In the genomic region with DNA sequence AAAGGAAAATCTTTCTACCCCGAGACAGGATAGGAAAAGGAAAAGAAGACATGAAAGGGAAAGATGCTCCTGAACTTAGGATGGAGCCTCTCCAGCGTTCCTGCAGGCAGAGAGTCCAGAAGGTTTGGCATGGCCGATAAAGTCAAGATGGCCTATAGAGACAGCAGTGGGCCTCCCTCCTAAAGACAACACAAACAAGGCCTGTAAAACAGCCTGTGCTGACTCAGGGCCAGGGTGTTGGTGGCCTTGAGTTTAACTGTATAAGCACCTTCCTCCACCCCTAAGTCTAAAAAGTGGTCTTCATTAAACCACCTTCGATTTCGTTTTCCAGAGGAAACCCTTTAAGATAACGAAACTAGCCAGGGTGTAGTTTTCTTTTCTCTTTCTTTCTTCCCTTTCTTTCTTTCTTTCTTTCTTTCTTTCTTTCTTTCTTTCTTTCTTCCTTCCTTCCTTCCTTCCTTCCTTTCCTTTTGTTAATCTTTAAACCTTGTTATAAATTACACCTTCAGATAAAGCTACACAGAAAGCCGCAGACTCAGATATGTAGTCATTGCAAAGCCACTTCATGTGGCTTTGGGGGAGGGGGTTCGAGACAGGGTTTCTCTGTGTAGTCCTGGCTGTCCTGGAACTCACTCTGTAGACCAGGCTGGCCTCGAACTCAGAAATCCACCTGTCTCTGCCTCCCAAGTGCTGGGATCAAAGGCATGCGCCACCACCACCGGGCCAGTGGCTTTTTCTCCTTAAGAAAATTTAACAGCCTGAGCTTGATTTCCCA, we compare ENCODE assay signal across 22 mouse cellular contexts. TPM values are rescaled to one million over a fixed set of nuclear protein-coding genes. Genes with fewer than 3 reads are reported as not detected.
A peak's percentile ranks its signal among the peaks of the same experiment; 100 is the strongest.
DNase-seq lines count a peak whose midpoint lies in the region; ATAC-seq and TF ChIP-seq lines count a peak whose summit lies in the region.
"Had no signal": no experiment of that assay in that cellular context is flagged by ENCODE, and none has a peak within 500 bp of the region (broad histone marks: within the 10 kb centered on the region; RNA-seq: fewer than 3 reads in every experiment).

No protein-coding gene starts in this region.

- no peak overlapping the region for H3K9ac ChIP-seq in liver, postnatal 0 days (replicated peaks)
- H3K9ac ChIP-seq in forebrain, embryonic 13.5 days, result no peak overlapping the region
- H3K9ac ChIP-seq: heart, embryonic 12.5 days; intestine, embryonic 15.5 days; liver, embryonic 13.5 days; midbrain, embryonic 12.5 days; neural tube, embryonic 13.5 days had no signal

- 0 out of 2 replicates have a peak overlapping the region, but pooled peaks have one; percentile 34 for H3K4me2 ChIP-seq in liver, postnatal 0 days (ENCODE audit: low read depth, low read length)
- no peak overlapping the region for H3K4me2 ChIP-seq in forebrain, embryonic 13.5 days
- H3K4me2 ChIP-seq: heart, embryonic 12.5 days; liver, embryonic 13.5 days; midbrain, embryonic 12.5 days; neural tube, embryonic 13.5 days had no signal

- no peak overlapping the region for H3K27ac ChIP-seq in heart, embryonic 10.5 days
- H3K27ac ChIP-seq in liver, postnatal 0 days (ENCODE audit: low read depth), result peak overlapping the region; percentile 73
- no peak overlapping the region for H3K27ac ChIP-seq in forebrain, embryonic 13.5 days
- H3K27ac ChIP-seq: hindbrain, embryonic 10.5 days; intestine, embryonic 15.5 days; liver, embryonic 13.5 days; midbrain, embryonic 12.5 days; neural tube, embryonic 13.5 days had no signal

- peak; percentile 63 for DNase-seq in heart, embryonic 10.5 days (ENCODE audit: low spot score)
- DNase-seq in heart, postnatal 10 days, result no peak
- DNase-seq in liver, postnatal 0 days, result peak; percentile 1
- no peak for DNase-seq in liver
- DNase-seq in testis, postnatal 10 days (ENCODE audit: low spot score), result peak; percentile 26
- no peak for DNase-seq in testis, postnatal 14 days (ENCODE audit: low spot score)
- DNase-seq: cerebellum, adult 11 months; cerebellum, adult 9-10 months; cerebellum, postnatal 36 days; layer of hippocampus, adult 9-11 months; liver, embryonic 13.5 days; right cerebral cortex, postnatal 4 days had no signal

- 77% methylated on average over 11 of the region's 11 CpGs for WGBS in heart, embryonic 10.5 days
- 73% methylated on average over 11 of the region's 11 CpGs for WGBS in liver, postnatal 0 days (ENCODE audit: insufficient replicate concordance)
- 89% methylated on average over 11 of the region's 11 CpGs for WGBS in forebrain, embryonic 13.5 days

- no peak overlapping the region for H3K4me3 ChIP-seq in heart, embryonic 10.5 days
- H3K4me3 ChIP-seq in liver, postnatal 0 days (ENCODE audit: low read depth, low read length), result no peak overlapping the region
- H3K4me3 ChIP-seq in forebrain, embryonic 13.5 days, result no peak overlapping the region
- H3K4me3 ChIP-seq: heart, embryonic 12.5 days; hindbrain, embryonic 10.5 days; intestine, embryonic 15.5 days; liver, embryonic 13.5 days; midbrain, embryonic 12.5 days; neural tube, embryonic 13.5 days had no signal

- intact Hi-C loops in heart, postnatal 10 days (cut with DNase I), result no loop called here

- no peaks in the 10 kb centered on the region for H3K27me3 ChIP-seq in heart, embryonic 10.5 days (ENCODE audit: insufficient read depth, poor library complexity, severe bottlenecking)
- no peaks in the 10 kb centered on the region for H3K27me3 ChIP-seq in liver, postnatal 0 days (ENCODE audit: insufficient read depth, low read length)
- H3K27me3 ChIP-seq in forebrain, embryonic 13.5 days, result no peaks in the 10 kb centered on the region
- H3K27me3 ChIP-seq: heart, embryonic 12.5 days; intestine, embryonic 15.5 days; liver, embryonic 13.5 days; megakaryocyte, embryonic 14.5 days; midbrain, embryonic 12.5 days; neural tube, embryonic 13.5 days; Patski had no signal

- TF ChIP-seq EP300 in liver, postnatal 0 days (IDR thresholded peaks at IDR 0.05; ENCODE audit: low read depth), result no peak

- no peak for ATAC-seq in liver, postnatal 0 days
- ATAC-seq in forebrain, embryonic 13.5 days, result no peak
- ATAC-seq: forebrain, embryonic 14.5 days had no signal

- no peak for TF ChIP-seq CTCF in liver, postnatal 0 days (IDR thresholded peaks at IDR 0.05; ENCODE audit: low read depth)

- H3K36me3 ChIP-seq in heart, embryonic 10.5 days, result no peaks in the 10 kb centered on the region
- no peaks in the 10 kb centered on the region for H3K36me3 ChIP-seq in liver, postnatal 0 days (replicated peaks; ENCODE audit: insufficient read depth, low read length)
- no peaks in the 10 kb centered on the region for H3K36me3 ChIP-seq in forebrain, embryonic 13.5 days (ENCODE audit: poor library complexity, severe bottlenecking)
- H3K36me3 ChIP-seq: G1E; heart, embryonic 12.5 days; hindbrain, embryonic 10.5 days; intestine, embryonic 15.5 days; liver, embryonic 13.5 days; midbrain, embryonic 12.5 days; neural tube, embryonic 13.5 days had no signal

- peaks cover 4% of the 10 kb centered on the region; the same call in 1 of the 2 replicates for H3K4me1 ChIP-seq in heart, embryonic 10.5 days
- H3K4me1 ChIP-seq in liver, postnatal 0 days (ENCODE audit: insufficient read depth), result peaks cover 4% of the 10 kb centered on the region; the same call in 1 of the 2 replicates
- H3K4me1 ChIP-seq in forebrain, embryonic 13.5 days, result no peaks in the 10 kb centered on the region
- H3K4me1 ChIP-seq: heart, embryonic 12.5 days; hindbrain, embryonic 10.5 days; intestine, embryonic 15.5 days; midbrain, embryonic 12.5 days; neural tube, embryonic 13.5 days had no signal

- no peaks in the 10 kb centered on the region for H3K9me3 ChIP-seq in heart, embryonic 10.5 days
- no peaks in the 10 kb centered on the region for H3K9me3 ChIP-seq in liver, postnatal 0 days (ENCODE audit: low read length)
- no peaks in the 10 kb centered on the region for H3K9me3 ChIP-seq in forebrain, embryonic 13.5 days (replicated peaks)
- H3K9me3 ChIP-seq: G1E; heart, embryonic 12.5 days; hindbrain, embryonic 10.5 days; intestine, embryonic 15.5 days; liver, embryonic 13.5 days; megakaryocyte, embryonic 14.5 days; midbrain, embryonic 12.5 days; neural tube, embryonic 13.5 days had no signal

RNA-seq across cellular contexts. Expression of gene Rbbp6, which starts 10.8 kb away (rescaled TPM):
- polyA plus RNA-seq in heart, embryonic 10.5 days (2016; fragmentation: Nextera tagmentation; extraction: Ambion mirVana), result 16.2 and 25.5 TPM in 2 replicates
- 10 to 100 TPM; 45.6 to 51.7 TPM for total RNA-seq in heart, postnatal 10 days (2021)
- polyA plus RNA-seq in liver, postnatal 0 days (2015; fragmentation: Nextera tagmentation; extraction: Ambion mirVana), result 7.8 and 8.7 TPM in 2 replicates
- 33.7 and 33.8 TPM in 2 replicates for polyA plus RNA-seq in forebrain, embryonic 13.5 days (2015; fragmentation: Nextera tagmentation; extraction: Ambion mirVana)

Comparison
In these comparisons a context has a peak if more than half of its experiments do, and no peak if none do; other contexts are left out.
1. DNase-seq: peak in heart, embryonic 10.5 days (single experiment), liver, postnatal 0 days (single experiment) and testis, postnatal 10 days (single experiment); none in heart, postnatal 10 days (0 of 2), liver (single experiment) and testis, postnatal 14 days (single experiment).